Mouse (Mus musculus) spleen, adult 18-20 months (tissue): Measurements from ENCODE around the gene Med7.
A peak's percentile ranks its signal among the peaks of the same experiment; 100 is the strongest.

Experiments used
- DNase-seq, 2 experiments: peaks; one replicate each; pipeline ENCODE4 v3.0.0; 2022; ENCODE audit warnings: mixed read lengths in 2 of 2

Med7 gene

DNA sequence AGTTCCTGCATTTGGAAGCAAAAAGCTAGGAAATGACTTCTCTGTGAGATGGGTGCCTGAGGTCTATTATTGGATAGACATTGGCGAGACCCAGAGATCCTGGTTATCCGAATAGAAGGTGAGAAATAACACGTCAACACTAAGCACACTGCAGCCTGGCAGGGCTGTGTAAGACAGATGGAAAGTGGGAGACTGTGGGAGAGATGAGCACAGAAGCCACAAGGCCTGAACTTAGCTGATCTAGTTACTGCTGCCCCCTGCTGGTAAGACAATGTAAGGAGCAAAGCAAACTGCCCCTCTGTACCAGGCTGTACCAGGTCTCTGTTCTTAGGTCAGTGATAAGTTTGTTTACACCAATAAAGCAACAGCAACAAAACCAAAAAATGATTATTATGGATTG lies 5.6 kb upstream of the Med7 start:
- DNase-seq = peak; percentile 49 to 77

DNA sequence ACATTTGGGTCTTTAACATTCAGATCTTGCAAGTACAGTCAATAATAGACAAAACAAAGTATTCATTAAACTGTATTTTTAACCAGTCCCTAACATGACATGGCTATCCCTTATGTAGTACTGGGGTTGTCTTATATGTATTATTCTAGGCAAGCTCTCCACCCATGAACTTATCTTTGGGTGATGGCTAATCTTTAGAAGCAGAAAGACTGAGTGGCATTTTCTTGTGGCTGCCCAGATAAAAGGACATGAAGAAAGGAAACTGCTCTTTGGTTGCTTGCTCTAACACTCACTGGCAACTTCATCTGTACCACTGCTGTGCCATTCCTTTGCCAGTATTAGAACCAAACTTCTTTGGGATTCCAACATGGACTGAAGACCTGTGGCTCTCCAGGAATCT lies 1.4 kb upstream of the Med7 start:
- no peak for DNase-seq

DNA sequence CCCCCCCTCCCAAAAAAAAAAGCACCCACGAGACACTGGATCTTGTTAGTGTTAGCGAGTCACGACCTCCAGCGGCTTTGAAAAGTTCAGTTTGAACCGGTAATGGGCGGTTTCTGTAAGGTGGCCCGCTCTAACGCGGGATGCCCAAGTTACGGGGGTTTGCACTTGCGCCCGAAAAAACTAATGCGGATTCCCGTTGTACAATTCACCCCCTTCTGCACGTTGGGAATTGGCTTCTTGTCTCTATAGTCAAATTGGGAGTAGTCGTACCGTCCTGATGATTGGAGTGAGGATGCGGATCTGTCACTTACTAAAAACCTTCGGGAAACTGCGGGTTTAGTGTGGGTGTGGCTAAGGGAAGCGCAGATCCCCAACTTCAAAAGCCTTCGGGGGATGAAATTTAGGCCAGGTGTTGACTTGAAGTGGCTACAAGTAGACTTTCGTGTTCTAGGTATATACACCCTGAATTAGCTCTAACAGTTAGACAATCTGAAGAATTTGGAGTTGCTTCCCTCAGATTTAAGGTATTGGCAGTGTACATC lies 805 bp downstream of the Med7 start:
- DNase-seq = peak in 1 of 2 experiments; percentile 25

DNA sequence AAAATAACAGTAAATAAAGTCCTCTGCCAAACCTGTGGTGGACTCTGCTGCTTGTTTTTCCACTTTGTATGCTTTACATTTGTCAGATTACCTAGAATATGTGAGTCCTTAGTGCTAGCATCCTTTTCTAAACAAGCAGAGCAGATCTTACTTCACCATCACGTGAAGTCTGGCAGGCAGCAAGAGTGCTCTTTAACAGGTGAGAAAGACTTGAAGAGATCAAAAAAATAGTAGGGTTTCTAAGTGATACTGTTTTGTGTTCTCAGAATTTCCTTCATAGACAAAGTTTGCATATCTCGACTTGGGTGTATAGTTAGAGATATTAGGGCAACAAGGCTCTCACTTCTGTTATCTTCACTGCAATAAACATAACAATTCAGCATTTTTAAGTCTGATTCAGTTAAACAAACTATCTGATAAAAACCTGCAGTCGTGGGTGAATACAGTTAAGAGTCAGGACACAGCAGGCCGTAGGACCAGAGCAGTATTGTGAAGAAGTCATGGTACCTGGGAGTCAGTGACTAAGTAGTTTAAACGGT lies 2.3 kb downstream of the Med7 start:
- no peak for DNase-seq

DNA sequence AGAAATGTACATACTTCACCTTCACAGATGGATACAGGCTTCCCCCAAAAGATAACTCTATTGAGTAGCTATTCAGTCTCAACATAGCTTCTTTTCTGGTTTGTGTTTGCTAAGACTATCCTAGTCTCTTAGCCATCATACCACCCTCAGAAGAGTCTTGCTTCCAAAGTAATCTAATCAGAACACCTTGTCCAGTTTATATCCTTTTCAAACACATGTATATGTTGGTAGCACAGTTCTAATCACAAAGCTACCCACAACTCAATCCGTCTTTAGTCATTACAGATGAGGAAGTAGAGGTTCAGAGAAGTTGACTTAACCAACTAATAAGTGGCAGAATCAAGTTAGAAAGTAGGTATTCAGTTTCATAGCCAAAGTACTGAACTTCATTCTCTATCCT lies 5.0 kb downstream of the Med7 start:
- DNase-seq = no peak

DNA sequence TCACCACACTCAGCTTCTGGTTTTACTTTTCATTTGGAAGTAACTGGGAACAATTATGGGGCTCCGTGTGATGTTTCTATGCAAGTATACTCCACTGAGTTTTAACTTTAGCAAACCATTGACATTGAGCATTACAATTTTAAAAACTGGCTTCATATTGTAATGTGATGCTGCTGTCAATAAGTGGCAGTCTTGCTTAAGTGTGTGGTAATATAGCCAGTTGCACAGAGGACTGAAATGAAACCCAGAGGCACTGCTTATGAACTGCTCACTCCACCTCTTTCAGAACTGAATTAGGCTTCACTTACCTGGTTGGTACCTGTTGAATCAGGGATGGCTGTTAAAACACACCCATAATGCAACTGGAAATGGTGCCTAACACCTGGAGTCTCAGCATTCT lies 6.4 kb downstream of the Med7 start:
- no peak for DNase-seq

DNA sequence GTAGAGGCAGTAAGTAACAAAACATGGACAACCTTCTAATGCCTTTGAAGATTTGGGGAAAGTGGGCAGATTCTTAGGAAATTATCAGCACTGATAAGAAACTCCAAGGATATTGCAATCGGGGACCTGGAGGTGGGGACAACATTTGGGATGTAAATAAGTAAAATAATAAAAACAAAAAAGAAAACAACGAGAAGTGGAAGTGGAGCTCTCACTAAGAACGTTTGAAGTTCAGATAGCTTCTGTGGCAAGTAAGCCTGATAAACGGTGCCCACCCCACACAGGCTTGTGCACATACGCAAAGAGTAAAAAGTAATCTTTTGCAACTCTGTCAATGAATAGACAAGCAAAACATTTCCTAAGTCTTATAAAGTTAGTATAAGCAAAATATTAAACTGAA lies 7.3 kb downstream of the Med7 start:
- DNase-seq = no peak

DNA sequence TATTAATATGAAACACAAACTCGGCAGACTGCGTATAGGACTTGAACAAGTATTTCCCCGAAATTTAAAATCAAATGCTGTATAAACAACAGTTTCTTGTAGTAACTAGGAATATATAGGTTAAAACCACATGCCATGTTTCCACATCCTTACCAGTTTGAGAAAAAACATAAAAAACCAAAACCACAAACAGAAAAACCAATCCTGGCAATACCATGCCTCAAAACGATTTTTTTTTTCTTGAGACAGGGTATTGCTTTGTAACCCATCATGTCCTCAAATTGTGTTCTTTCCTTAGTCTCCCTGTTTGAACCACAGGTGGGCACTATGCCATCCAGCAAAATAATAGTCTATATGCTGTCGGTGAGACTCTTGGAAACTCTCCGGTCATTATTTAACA lies 9.4 kb downstream of the Med7 start:
- DNase-seq = no peak

DNA sequence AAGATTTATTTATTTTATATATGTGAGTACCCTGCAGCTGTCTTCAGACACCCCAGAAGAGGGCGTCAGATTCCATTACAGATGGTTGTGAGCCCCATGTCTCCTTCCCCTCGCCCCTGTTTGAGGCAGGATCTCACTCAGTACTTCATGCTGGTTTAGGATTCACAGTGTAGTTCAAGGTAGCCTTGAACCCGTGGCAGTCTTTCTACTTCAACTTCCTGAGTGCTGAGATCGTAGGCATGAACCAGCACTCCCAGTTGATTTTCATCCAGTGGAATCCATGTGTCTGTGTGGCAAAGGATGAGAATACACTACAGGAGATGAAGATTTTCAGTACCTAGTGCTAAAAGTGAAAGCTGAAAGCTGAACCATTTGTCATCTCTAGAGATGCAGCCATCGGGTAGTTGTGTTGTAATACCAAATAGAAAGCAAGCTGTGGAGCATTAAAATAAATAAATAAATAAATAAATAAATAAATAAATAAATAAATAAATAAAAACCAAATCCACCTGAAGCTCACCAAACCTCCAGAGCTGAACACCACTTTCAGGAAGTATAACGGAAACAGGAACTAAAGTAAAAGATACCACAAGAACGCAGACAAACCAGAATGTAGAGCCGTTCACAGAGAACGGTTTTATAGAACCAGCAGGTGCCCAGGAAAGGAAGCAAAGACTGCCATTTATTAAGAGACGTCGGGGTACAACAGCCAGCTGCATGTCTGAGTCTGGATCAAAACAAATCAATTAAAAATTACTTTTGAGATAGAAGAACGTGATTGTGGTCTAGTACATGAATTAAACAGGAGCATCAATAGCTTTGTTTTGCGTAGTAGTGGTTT lies 11.1 kb downstream of the Med7 start:
- peak in 1 of 2 experiments; percentile 19 for DNase-seq

DNA sequence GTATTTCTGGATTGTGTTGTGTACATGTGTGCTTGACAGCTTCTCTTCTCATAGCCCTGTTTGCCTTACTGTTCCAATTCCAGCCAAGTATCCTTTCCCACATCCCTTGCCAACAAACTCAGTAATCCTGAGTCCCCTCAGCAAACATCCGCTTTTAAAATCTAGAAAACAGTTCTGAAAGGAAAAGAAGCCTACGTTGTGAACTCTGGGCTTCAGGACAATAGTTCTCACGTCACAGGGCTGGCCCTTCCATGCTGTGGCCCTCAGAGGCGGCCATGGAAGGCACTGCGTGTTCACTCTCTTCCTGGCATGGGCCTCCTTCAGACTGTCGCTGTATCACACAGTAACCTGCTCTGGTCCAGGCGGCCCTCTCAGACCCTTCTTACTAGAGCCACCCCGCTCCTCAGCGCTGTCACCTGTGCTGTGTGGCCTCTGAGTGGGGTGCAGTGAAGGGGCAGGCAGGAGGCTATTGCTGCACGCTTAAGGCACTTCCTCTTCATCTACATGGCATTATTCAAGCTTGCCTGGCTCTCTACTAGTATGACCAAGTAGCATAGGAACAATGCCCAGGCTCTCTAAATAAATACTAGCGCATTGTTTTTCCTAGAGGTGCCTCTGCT lies 12.8 kb downstream of the Med7 start:
- DNase-seq = no peak

DNA sequence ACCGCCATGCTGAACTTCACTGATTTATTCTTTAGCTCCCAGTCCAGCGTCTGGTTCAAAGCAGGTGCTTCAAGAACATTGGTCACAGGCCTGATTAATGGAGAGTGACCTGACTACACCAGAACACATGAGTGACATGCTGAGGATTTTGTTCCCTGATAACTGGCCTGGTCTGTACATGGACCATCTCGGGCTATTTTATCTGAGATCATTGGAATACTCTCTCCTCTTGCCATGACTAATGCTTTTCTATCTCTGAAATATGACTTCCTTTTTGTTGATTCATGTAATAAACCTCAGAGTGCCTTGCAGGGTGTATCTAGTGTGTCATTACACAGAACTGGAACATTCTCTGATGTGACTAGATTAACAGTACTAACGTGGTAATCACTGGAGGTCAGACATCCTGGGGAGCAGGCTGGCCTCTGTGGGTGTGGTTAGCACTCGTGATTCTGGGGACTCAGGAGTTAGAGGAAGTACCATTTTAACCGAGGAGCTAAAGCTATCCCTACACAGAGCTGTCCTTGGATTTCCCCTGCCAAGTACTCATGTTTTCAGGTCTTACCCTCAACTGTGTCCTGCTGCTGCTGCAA lies 17.8 kb downstream of the Med7 start, which contains the start of gene Havcr2:
Gene Havcr2 (plus strand): TSS at position 483 of the 593 bp plus-strand sequence.
- no peak for DNase-seq

DNA sequence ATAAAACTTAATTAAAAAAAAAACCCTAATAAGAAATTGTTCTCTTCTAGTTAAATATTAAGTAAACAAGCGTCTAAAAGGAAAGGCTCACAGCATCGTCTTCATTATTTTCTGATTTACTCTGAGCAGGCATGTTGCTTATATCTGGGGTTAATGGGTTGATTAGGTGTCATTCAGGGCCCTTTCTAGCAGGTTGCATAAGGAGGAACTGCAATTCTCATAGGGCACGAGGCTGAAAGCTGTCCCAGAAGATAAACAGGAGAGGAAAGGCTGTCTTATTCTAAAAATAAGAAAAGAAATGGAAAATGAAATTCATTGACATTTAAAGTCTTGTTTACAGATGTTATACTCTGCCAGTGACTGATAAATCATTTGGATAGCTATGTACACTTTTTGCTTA lies 23.2 kb downstream of the Med7 start:
- no peak for DNase-seq

DNA sequence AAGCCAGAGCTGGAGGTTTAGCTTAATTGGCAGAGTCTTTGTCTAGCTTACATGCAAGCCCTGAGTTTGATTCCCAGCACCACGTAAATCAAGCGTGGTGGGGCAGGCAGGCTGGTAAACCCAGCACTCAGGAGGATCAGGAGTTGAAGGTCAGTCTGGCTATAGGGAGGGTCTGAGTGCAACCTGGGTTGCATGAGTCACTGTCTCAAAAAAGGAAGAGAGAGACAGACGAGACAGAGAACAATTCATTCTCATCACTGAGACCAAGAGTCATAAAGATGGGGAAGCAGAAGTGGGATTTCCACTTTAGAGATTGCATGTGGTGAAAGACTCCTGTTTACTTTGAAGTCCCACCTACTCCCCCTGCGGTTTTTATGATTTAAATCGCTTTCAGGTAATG lies 24.6 kb downstream of the Med7 start:
- DNase-seq = no peak

DNA sequence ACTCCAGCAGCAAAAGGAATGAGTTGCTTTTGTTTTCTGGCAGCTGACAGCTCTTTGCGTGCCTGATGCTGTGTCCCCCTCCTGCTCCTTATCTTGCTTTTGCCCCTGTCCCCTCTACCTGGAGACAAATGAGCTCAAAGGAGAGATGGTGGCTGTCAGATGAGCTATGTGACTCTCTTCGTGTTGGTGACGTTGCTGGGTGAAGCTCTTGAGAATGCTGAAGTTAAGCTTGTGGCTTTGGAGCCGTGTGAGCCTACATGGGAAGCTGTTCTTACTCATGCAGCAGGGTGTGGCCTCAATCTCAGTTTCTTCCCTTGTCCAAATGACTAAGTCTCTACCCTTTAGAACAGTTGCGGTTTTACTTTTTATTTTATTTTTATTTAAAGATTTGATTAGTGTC lies 25.2 kb downstream of the Med7 start:
- no peak for DNase-seq

DNA sequence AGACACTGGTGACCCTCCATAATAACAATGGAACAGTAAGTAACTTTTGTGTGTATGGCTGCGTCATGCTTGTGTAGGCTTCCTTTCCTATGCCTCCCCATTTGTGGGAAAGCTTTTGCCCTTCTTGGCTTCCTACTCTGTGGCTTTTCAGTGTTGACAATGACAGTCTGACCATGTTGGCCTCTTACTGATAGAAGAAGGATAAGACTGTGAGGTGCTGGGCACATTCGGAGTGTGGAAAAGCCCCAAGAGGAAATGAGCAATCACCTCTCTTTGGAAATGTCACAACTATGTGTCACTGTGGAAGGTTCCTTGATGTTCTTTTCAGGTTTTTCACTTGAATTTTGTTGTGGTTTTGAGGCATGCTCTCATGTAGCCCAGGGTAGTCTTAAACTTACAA lies 30.2 kb downstream of the Med7 start:
- DNase-seq = no peak

DNA sequence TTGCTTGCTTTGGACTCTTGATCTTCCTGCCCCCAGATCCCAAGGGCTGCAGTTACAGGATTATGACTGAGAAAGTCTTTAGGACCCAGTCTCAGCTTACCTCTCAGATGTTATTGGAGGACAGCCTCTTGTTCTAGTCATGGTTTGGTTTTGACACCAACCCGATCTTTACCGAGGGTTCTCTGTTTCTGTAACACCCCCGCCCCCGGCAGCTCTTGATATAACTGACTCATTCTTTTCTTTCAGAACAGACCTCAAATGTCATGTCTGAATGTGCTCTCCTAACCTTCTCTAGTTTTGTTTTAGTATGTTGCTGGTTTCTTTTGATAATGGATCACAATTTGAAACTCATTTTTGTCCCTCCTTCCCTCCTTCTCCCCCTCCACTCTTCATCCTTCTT lies 37.5 kb downstream of the Med7 start:
- no peak for DNase-seq

DNA sequence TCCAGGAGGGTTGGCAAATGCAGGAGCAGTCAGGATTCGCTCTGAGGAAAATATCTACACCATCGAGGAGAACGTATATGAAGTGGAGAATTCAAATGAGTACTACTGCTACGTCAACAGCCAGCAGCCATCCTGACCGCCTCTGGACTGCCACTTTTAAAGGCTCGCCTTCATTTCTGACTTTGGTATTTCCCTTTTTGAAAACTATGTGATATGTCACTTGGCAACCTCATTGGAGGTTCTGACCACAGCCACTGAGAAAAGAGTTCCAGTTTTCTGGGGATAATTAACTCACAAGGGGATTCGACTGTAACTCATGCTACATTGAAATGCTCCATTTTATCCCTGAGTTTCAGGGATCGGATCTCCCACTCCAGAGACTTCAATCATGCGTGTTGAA lies 42.6 kb downstream of the Med7 start:
- DNase-seq = no peak

DNA sequence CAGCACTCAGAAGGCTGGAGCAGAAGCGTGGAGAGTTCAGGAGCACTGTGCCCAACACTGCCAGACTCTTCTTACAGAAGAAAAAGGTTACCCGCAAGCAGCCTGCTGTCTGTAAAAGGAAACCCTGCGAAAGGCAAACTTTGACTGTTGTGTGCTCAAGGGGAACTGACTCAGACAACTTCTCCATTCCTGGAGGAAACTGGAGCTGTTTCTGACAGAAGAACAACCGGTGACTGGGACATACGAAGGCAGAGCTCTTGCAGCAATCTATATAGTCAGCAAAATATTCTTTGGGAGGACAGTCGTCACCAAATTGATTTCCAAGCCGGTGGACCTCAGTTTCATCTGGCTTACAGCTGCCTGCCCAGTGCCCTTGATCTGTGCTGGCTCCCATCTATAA lies 43.8 kb downstream of the Med7 start:
- DNase-seq = no peak

DNA sequence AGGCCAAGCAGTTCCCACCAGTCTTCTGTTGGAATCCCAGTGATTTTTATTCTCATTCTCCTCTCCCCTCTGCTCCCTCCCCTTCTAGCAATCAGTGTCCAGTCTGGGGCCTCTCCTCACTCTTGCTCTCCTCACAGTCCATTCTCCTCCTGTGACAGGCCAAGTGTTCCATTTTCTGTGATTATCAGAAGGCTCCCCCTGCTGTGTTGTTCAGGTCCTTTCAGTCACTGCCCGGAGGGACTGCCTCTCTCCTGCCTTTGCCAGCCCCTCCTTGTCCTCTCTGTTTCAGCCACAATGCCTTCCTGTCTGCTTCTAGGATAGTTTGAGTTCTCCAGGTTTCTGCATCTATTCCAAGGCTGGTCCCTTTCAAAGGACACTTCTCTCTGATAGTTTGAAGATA lies 51.5 kb downstream of the Med7 start:
- no peak for DNase-seq

DNA sequence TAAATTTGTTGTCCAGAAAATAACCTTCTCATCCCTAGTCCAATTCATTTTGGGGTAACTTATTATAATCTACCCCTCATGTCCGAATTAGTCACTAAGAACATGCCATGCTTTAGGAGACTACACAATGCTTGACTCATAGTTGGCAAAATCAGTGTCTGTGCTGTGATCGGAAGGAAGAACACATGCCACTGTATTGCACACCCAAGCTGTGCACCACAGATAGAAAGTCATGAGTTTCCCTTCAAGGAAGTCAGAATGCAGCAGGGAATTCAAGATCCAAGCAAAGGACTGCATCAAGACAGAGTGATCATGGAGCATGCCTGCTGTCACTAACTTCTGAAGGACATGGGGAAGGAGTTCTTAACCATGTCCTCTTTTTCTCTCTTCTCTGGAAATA lies 51.9 kb downstream of the Med7 start:
- DNase-seq = no peak
